Mouse (Mus musculus) midbrain, embryonic 15.5 days (tissue): ENCODE measurements around the gene Ripor3. TPM values are rescaled to one million over a fixed set of nuclear protein-coding genes. Genes with fewer than 3 reads are reported as not detected.
A peak's percentile ranks its signal among the peaks of the same experiment; 100 is the strongest.

Source experiments
- ATAC-seq: fragments of 200-750 bp; cut with Nextera tagmentation; replicated peaks from 2 replicates; pipeline ENCODE4 v1.8.0; 2017; ENCODE audit warnings: moderate TSS enrichment
- H3K27ac ChIP-seq: fragments of 300-500 bp; sonication (generic); 2 replicates; pipeline ENCODE4 v1.5.1; 2015; ENCODE audit warnings: mild to moderate bottlenecking, inconsistent platforms
- H3K27me3 ChIP-seq: fragments of 300-500 bp; sonication (generic); replicated peaks from 2 replicates; pipeline ENCODE4 v1.6.1; 2015; ENCODE audit warnings: inconsistent platforms
- H3K36me3 ChIP-seq: fragments of 300-500 bp; sonication (generic); replicated peaks from 2 replicates; pipeline ENCODE4 v1.6.1; 2015; ENCODE audit warnings: inconsistent platforms
- H3K4me1 ChIP-seq: fragments of 300-500 bp; sonication (generic); 2 replicates; pipeline ENCODE4 v1.6.1; 2015; ENCODE audit warnings: inconsistent platforms
- H3K4me2 ChIP-seq: fragments of 300-500 bp; sonication (generic); 2 replicates; pipeline ENCODE4 v1.6.1; 2015; ENCODE audit warnings: inconsistent platforms, mild to moderate bottlenecking, moderate library complexity
- H3K4me3 ChIP-seq: fragments of 300-500 bp; sonication (generic); 2 replicates; pipeline ENCODE4 v1.5.1; 2015; ENCODE audit warnings: mild to moderate bottlenecking, inconsistent platforms
- H3K9ac ChIP-seq: fragments of 300-500 bp; sonication (generic); 2 replicates; pipeline ENCODE4 v1.6.1; 2015; ENCODE audit warnings: mild to moderate bottlenecking, inconsistent platforms
- H3K9me3 ChIP-seq: fragments of 300-500 bp; sonication (generic); 2 replicates; pipeline ENCODE4 v1.6.1; 2016; ENCODE audit warnings: inconsistent platforms
- WGBS: fragments of 180-500 bp; shearing (Covaris S2); methylation state at CpG from one replicate; pipeline ENCODE4 v1.1.7; 2015; ENCODE audit warnings: mixed read lengths; 5-methylcytosine and 5-hydroxymethylcytosine counted together
- polyA plus RNA-seq: library from polyadenylated mRNA; unstranded; fragments of >200 nt; fragmentation: Nextera tagmentation; extraction: Ambion mirVana; gene quantifications from 2 replicates; pipeline ENCODE4 v1.2.1, GENCODE M21; 2015

Ripor3 gene
- polyA plus RNA-seq, 1 experiment from 2014 or later: 0.70 TPM

- no peak for ATAC-seq
- no peaks in the 10 kb centered on the region for H3K9me3 ChIP-seq
- peaks cover 22% of the 10 kb centered on the region for H3K4me1 ChIP-seq
- no peak overlapping the region for H3K9ac ChIP-seq
- H3K4me3 ChIP-seq: no peak overlapping the region
- WGBS: 85% methylated on average over 4 of the region's 4 CpGs
- H3K27ac ChIP-seq: 0 out of 2 replicates have a peak overlapping the region, but pooled peaks have one; percentile 1
- H3K4me2 ChIP-seq: no peak overlapping the region
- H3K36me3 ChIP-seq: no peaks in the 10 kb centered on the region
- H3K27me3 ChIP-seq: no peaks in the 10 kb centered on the region
These were observed 51.0 kb downstream of the Ripor3 start for GRCm38 (mm10) chr2:167959384-167959911.

DNA sequence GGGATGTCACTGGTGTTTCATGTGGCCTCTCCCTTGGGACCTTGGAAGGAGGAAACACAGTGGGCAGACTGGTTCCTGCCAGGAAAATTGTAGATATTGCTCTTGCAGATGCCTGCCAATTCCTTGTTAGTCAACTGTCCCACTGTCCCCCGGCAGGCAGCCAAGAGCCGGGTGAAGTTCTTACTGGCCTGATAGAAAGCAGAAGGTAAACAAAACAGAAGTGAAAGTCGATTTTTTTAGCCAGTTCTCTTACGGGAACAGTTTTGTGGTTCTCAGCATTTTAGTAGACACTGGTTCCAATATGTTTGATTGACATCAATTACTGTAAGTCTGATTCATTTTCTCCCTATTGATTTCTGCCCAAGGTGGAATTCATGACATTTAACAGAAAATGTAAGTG, 51.6 kb downstream of the Ripor3 start:
- Histone ChIP-seq H3K4me2 (no peak overlapping the region), H3K4me3 (no peak overlapping the region), H3K9me3 (no peaks in the 10 kb centered on the region), H3K27ac (0 out of 2 replicates have a peak overlapping the region, but pooled peaks have one; percentile 29), H3K27me3 (no peaks in the 10 kb centered on the region), H3K4me1 (peaks cover 22% of the 10 kb centered on the region), H3K36me3 (no peaks in the 10 kb centered on the region), H3K9ac (no peak overlapping the region)
- WGBS: 62% methylated on average over 4 of the region's 4 CpGs
- ATAC-seq: no peak

- Histone ChIP-seq H3K9me3 (no peaks in the 10 kb centered on the region), H3K27me3 (no peaks in the 10 kb centered on the region), H3K4me2 (no peak overlapping the region), H3K9ac (no peak overlapping the region), H3K4me1 (peaks cover 22% of the 10 kb centered on the region), H3K36me3 (no peaks in the 10 kb centered on the region), H3K4me3 (no peak overlapping the region), H3K27ac (0 out of 2 replicates have a peak overlapping the region, but pooled peaks have one; percentile 29)
- 48% methylated on average over 5 of the region's 5 CpGs for WGBS
- no peak for ATAC-seq
These were observed 52.2 kb downstream of the Ripor3 start for GRCm38 (mm10) chr2:167958082-167958788.

GRCm38 (mm10) chr2:167957539-167957938, 52.9 kb downstream of the Ripor3 start:
- no peak overlapping the region for H3K4me3 ChIP-seq
- ATAC-seq: no peak
- peaks cover 22% of the 10 kb centered on the region for H3K4me1 ChIP-seq
- no peak overlapping the region for H3K9ac ChIP-seq
- WGBS: 92% methylated on average over 1 of the region's 1 CpGs
- no peaks in the 10 kb centered on the region for H3K27me3 ChIP-seq
- no peaks in the 10 kb centered on the region for H3K36me3 ChIP-seq
- H3K27ac ChIP-seq: no peak overlapping the region
- H3K4me2 ChIP-seq: no peak overlapping the region
- H3K9me3 ChIP-seq: no peaks in the 10 kb centered on the region

- ATAC-seq: no peak
- no peaks in the 10 kb centered on the region for H3K27me3 ChIP-seq
- H3K27ac ChIP-seq: no peak overlapping the region
- H3K4me1 ChIP-seq: peaks cover 18% of the 10 kb centered on the region
- no peak overlapping the region for H3K4me2 ChIP-seq
- no peak overlapping the region for H3K9ac ChIP-seq
- 85% methylated on average over 7 of the region's 7 CpGs for whole genome bisulfite sequencing
- no peaks in the 10 kb centered on the region for H3K36me3 ChIP-seq
- H3K4me3 ChIP-seq: no peak overlapping the region
- H3K9me3 ChIP-seq: no peaks in the 10 kb centered on the region
These were observed 55.5 kb downstream of the Ripor3 start for GRCm38 (mm10) chr2:167954928-167955327.

- Histone ChIP-seq H3K27ac (no peak overlapping the region), H3K4me1 (peaks cover 17% of the 10 kb centered on the region), H3K4me3 (no peak overlapping the region), H3K36me3 (no peaks in the 10 kb centered on the region), H3K9me3 (no peaks in the 10 kb centered on the region), H3K27me3 (no peaks in the 10 kb centered on the region), H3K9ac (no peak overlapping the region), H3K4me2 (no peak overlapping the region)
- no peak for ATAC-seq
- WGBS: 90% methylated on average over 10 of the region's 10 CpGs
These were observed 56.6 kb downstream of the Ripor3 start for GRCm38 (mm10) chr2:167953819-167954218.

DNA sequence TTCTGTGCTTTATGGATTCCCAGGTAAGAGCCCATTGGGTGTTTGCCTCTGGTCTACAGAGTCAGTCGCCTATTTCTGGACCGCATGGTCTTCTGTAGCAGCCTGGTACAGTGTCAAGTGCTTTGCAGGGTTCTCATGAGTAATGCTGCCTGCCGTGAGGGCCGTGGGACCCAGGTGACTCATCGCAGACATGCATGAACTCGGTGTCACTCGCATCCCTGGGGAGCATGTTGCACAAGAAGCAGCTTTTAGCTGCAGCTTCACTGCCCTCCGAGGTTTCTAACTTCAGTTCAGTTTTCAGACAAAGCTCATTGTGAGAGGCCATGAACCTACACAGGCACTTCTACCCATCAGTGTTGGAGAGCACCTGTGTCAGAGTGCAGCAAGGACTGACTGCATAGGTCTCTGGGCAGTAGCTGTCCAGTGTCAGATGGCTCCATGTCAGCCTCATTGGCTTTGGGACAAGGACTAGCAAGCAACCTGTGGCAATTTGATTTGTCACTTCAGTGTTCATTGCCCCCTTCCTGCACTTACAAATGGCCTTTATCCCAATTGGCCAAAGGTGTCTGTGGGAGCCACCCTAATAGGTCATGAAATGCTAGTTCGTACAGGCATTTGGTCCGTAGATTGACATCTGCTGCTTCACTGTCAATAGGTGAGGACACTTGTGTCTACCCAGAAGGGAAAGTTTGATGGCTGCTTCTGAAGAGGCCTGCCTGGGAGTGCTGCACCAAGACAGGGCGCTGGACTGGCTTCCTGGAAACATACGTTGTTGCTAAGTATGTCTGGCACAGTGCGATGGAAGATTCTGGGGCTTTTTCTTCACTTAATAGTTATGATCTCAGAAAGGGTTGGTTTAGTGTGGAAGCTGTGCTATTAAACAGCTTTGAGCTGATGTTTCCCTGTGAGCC, 58.9 kb downstream of the Ripor3 start:
- WGBS: 86% methylated on average over 13 of the region's 13 CpGs
- Histone ChIP-seq H3K27me3 (no peaks in the 10 kb centered on the region), H3K36me3 (no peaks in the 10 kb centered on the region), H3K4me1 (peaks cover 23% of the 10 kb centered on the region), H3K4me3 (no peak overlapping the region), H3K9me3 (no peaks in the 10 kb centered on the region), H3K4me2 (no peak overlapping the region), H3K9ac (no peak overlapping the region), H3K27ac (no peak overlapping the region)
- no peak for ATAC-seq

- H3K4me1 ChIP-seq: peaks cover 25% of the 10 kb centered on the region
- H3K4me3 ChIP-seq: no peak overlapping the region
- H3K9ac ChIP-seq: no peak overlapping the region
- H3K36me3 ChIP-seq: no peaks in the 10 kb centered on the region
- no peak overlapping the region for H3K4me2 ChIP-seq
- ATAC-seq: no peak
- no peak overlapping the region for H3K27ac ChIP-seq
- no peaks in the 10 kb centered on the region for H3K9me3 ChIP-seq
- no peaks in the 10 kb centered on the region for H3K27me3 ChIP-seq
- 83% methylated on average over 6 of the region's 6 CpGs for WGBS
These were observed 59.7 kb downstream of the Ripor3 start for GRCm38 (mm10) chr2:167950681-167951080.

- no peak overlapping the region for H3K4me2 ChIP-seq
- H3K4me3 ChIP-seq: no peak overlapping the region
- no peaks in the 10 kb centered on the region for H3K36me3 ChIP-seq
- H3K9ac ChIP-seq: no peak overlapping the region
- WGBS: 65% methylated on average over 2 of the region's 2 CpGs
- H3K27ac ChIP-seq: no peak overlapping the region
- H3K9me3 ChIP-seq: no peaks in the 10 kb centered on the region
- no peak for ATAC-seq
- H3K4me1 ChIP-seq: peaks cover 29% of the 10 kb centered on the region
- H3K27me3 ChIP-seq: no peaks in the 10 kb centered on the region
These were observed 60.6 kb downstream of the Ripor3 start for GRCm38 (mm10) chr2:167949808-167950207.

- peaks cover 34% of the 10 kb centered on the region for H3K4me1 ChIP-seq
These were observed 61.2 kb downstream of the Ripor3 start for GRCm38 (mm10) chr2:167949250-167949649.

DNA sequence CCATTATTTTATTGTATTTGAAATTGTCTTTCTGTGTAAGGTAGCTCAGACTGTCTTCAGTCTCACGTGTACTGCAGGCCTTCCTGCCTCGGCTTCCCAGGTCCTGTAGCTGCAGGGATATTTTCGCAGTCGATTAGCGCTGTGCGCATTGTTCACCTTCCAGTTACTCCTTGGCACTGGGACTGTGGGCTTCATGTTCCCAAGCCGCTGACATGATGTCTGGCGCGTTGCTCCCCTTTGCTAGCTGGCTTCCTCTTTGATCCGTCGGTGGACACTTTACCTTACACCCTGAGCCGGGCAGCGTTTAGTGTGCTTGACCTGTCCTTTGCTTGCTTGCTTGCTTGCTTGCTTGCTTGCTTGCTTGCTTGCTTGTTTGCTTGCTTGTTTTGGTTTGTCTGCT, 61.9 kb downstream of the Ripor3 start:
- H3K36me3 ChIP-seq: no peaks in the 10 kb centered on the region
- no peak overlapping the region for H3K4me2 ChIP-seq
- peaks cover 41% of the 10 kb centered on the region for H3K4me1 ChIP-seq

More at GRCm38 (mm10) chr2:167949250-167949649, 61.2 kb downstream of the Ripor3 start:
- Histone ChIP-seq H3K36me3 (no peaks in the 10 kb centered on the region), H3K4me3 (no peak overlapping the region), H3K4me2 (no peak overlapping the region), H3K9ac (no peak overlapping the region), H3K27me3 (no peaks in the 10 kb centered on the region), H3K27ac (no peak overlapping the region), H3K9me3 (no peaks in the 10 kb centered on the region)
- 77% methylated on average over 6 of the region's 6 CpGs for WGBS
- no peak for ATAC-seq

GRCm38 (mm10) chr2:167948047-167948446, 62.4 kb downstream of the Ripor3 start:
- H3K36me3 ChIP-seq: no peaks in the 10 kb centered on the region
- ATAC-seq: no peak
- H3K4me3 ChIP-seq: no peak overlapping the region
- no peak overlapping the region for H3K4me2 ChIP-seq
- no peak overlapping the region for H3K9ac ChIP-seq
- peaks cover 46% of the 10 kb centered on the region for H3K4me1 ChIP-seq
- 77% methylated on average over 6 of the region's 6 CpGs for WGBS
- H3K27ac ChIP-seq: no peak overlapping the region
- H3K27me3 ChIP-seq: no peaks in the 10 kb centered on the region
- H3K9me3 ChIP-seq: no peaks in the 10 kb centered on the region

More for the DNA sequence above, 61.9 kb downstream of the Ripor3 start:
- Histone ChIP-seq H3K9me3 (no peaks in the 10 kb centered on the region), H3K27ac (no peak overlapping the region), H3K27me3 (no peaks in the 10 kb centered on the region), H3K4me3 (no peak overlapping the region), H3K9ac (no peak overlapping the region)
- 79% methylated on average over 13 of the region's 13 CpGs for WGBS
- no peak for ATAC-seq
